Mouse (Mus musculus): ENCODE results near the gene T2. TPM values are rescaled to one million over a fixed set of nuclear protein-coding genes. Genes with fewer than 3 reads are reported as not detected.
"Not testable (repeated sequence)": the region's sequence is repeated elsewhere in the genome, so short reads cannot be mapped to it uniquely, and the experiment has no call there.

The T2 gene
- polyA plus RNA-seq (2015; fragmentation: Nextera tagmentation; extraction: Ambion mirVana): 1.2 and 1.9 TPM in 2 replicates

DNA sequence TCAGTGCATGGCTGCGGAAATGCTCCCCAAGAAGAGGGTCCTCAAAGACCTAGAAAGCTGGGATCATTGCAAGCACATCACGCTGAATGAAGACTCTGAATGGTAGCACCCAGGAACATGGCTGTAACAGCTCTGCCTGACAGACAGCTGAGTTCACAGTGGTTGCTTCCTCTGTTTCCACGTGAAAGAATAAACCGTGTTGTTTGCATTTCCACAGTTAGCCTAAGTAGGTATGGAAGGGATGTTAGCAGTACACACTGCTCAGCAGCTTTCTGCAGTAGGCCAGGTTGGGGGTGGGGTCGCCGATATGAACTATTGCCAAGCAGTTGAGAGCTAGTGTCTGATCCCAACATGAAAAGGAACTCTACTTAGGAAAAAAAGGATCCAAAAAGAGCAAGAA is at the start of gene T2:
Gene T2 (plus strand): TSS at position 301 of the 400 bp plus-strand sequence.
- Histone ChIP-seq H3K9ac (no peak within 1 kb of the TSS), H3K27ac (no peak within 1 kb of the TSS), H3K9me3 (replicated peaks) (no peaks in the 10 kb centered on the region), H3K36me3 (no peaks in the 10 kb centered on the region), H3K4me2 (no peak within 1 kb of the TSS), H3K4me3 (no peak within 1 kb of the TSS), H3K4me1 (replicated peaks) (no peaks in the 10 kb centered on the region), H3K27me3 (peaks cover 5% of the 10 kb centered on the region; the same call in 1 of the 2 replicates)
- ATAC-seq (replicated peaks; ENCODE audit: insufficient number of reproducible peaks, insufficient read depth, low FRiP score, low read depth): no peak
- WGBS: 78% methylated on average over 6 of the region's 6 CpGs

DNA sequence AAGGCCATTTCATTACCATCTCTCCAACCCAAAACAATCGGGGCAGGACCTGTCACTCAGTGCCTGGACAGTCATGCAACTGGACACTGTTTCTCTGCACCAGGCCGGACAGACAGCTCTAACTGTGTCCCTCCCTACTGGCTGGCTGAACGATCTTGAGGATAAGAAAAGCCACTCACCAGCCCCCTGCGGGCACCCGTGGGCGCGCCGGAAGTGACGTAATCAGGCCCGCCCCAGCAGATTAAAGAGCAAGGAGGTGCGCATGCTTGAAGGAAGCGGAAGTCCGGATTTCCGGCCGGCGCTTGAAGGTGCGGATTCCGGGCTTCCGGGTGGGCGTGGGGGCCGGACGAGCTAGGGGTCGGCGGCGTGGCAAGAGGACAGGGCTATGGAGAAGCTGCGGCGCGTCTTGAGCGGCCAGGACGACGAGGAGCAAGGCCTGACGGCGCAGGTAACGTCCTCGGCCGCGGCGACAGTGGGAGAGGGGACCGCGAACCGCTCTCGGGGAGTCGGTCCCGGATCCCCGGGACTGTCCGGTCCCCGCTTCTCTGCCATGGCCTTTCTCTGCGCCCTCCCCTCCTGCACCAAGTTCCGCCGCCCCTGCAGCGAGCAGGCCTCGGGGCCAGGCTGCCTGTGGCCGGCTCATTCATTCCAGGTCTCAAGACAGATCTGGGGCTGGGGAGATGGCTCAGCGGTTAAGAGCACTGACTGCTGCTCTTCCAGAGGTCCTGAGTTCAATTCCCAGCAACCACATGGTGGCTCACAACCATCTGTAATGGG is 44.8 kb upstream of the T2 start, which contains the start of gene Sft2d1:
Gene Sft2d1 (plus strand): TSS at position 265 of the 777 bp plus-strand sequence.
- no peaks in the 10 kb centered on the region for H3K9me3 ChIP-seq (replicated peaks)

DNA sequence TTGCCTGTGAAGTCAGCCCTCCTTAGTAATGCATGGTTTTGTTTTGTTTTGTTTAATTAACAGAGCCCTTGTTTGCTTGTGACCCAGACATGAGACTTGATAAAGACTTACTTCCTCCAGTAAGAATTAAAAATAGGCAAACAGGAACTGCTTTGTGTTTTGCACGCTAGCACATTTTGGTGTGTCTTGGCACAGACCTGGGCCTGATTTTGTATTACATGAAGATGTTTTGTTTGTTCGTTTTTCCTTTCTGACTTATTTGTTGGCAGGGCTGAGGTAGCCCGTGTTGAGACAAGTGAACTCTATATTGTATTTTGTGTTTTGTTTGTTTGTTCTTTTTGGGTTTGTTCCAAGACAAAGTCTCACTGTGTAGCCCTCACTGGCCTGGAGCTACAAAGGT is 44.0 kb upstream of the T2 start:
- H3K4me2 ChIP-seq: peak overlapping the region; percentile 70
- ATAC-seq (replicated peaks; ENCODE audit: insufficient number of reproducible peaks, insufficient read depth, low FRiP score, low read depth): no peak
- 35% methylated on average over 3 of the region's 3 CpGs for WGBS

More for the DNA sequence above, 44.8 kb upstream of the T2 start, which contains the start of gene Sft2d1:
- Histone ChIP-seq H3K27me3 (no peaks in the 10 kb centered on the region), H3K27ac (peak within 1 kb of the TSS; percentile 61), H3K9ac (peak within 1 kb of the TSS; percentile 76), H3K4me1 (replicated peaks) (peaks cover 17% of the 10 kb centered on the region), H3K4me2 (peak within 1 kb of the TSS; percentile 70), H3K4me3 (peak within 1 kb of the TSS; percentile 67), H3K36me3 (no peaks in the 10 kb centered on the region)
- peak; percentile 88 for ATAC-seq (replicated peaks; ENCODE audit: insufficient number of reproducible peaks, insufficient read depth, low FRiP score, low read depth)
- WGBS: under 1% methylated on average over 54 of the region's 54 CpGs

DNA sequence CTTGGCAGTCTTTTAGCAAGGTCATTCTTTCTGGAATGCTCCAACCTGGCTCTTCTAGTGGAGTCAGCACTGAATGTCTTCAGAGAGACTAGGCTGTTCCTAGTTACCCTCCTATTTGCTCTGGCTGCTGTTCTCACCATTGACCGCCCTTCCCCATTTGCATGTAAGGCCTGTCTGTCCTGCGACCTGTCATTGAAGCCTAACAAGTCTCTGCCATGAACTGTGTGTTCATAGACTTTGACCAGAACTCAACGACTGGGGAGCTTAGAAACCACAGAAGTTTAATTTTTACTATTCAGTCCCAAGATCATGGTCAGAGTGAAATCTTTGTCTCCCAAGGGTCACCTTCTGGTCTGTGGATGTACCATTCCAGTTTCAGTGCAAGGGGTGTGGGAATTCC is 41.8 kb upstream of the T2 start:
- H3K9me3 ChIP-seq (replicated peaks): no peaks in the 10 kb centered on the region
- no peaks in the 10 kb centered on the region for H3K27me3 ChIP-seq
- no peak overlapping the region for H3K9ac ChIP-seq
- H3K4me3 ChIP-seq: no peak overlapping the region
- 86% methylated on average over 3 of the region's 3 CpGs for WGBS
- ATAC-seq (replicated peaks; ENCODE audit: insufficient number of reproducible peaks, insufficient read depth, low FRiP score, low read depth): no peak
- H3K4me1 ChIP-seq (replicated peaks): peaks cover 17% of the 10 kb centered on the region
- H3K27ac ChIP-seq: no peak overlapping the region
- no peak overlapping the region for H3K4me2 ChIP-seq
- H3K36me3 ChIP-seq: no peaks in the 10 kb centered on the region

More for the DNA sequence above, 44.0 kb upstream of the T2 start:
- Histone ChIP-seq H3K4me1 (replicated peaks) (peaks cover 17% of the 10 kb centered on the region), H3K27ac (no peak overlapping the region), H3K27me3 (no peaks in the 10 kb centered on the region), H3K36me3 (no peaks in the 10 kb centered on the region), H3K4me3 (peak overlapping the region; percentile 67), H3K9me3 (replicated peaks) (no peaks in the 10 kb centered on the region), H3K9ac (peak overlapping the region; percentile 76)

GRCm38 (mm10) chr17:8316251-8316650 is 39.5 kb upstream of the T2 start:
- Histone ChIP-seq H3K4me3 (no peak overlapping the region), H3K4me1 (replicated peaks) (peaks cover 17% of the 10 kb centered on the region), H3K9me3 (replicated peaks) (no peaks in the 10 kb centered on the region), H3K9ac (no peak overlapping the region), H3K4me2 (no peak overlapping the region), H3K27ac (no peak overlapping the region), H3K36me3 (no peaks in the 10 kb centered on the region; the same call in 1 of the 2 replicates), H3K27me3 (no peaks in the 10 kb centered on the region)
- 86% methylated on average over 1 of the region's 1 CpGs for WGBS
- ATAC-seq (replicated peaks; ENCODE audit: insufficient number of reproducible peaks, insufficient read depth, low FRiP score, low read depth): no peak

DNA sequence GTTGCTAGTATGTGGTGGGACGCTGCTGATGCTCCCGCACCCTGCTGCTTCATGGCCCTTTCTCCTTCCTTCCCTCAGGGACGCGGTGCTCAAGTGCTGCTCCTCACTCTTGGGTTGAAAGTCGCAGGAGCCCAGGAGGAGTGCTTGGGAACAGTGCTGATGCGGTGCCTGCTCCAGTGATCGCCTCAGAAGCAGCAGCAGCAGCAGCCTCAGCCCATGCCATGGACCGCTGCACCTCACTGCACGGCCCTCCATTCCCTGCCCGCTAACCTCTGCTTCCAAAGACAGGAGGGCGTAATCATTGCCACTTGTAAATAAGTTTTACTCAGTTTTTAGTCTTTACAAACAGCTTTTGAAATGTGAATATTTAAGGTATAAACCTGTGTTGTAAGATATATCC is 28.9 kb upstream of the T2 start:
- not testable (repeated sequence) for H3K4me1 ChIP-seq (replicated peaks); H3K9ac ChIP-seq; H3K27me3 ChIP-seq; H3K4me3 ChIP-seq; H3K4me2 ChIP-seq; H3K36me3 ChIP-seq; H3K27ac ChIP-seq; H3K9me3 ChIP-seq (replicated peaks); ATAC-seq (replicated peaks; ENCODE audit: insufficient number of reproducible peaks, insufficient read depth, low FRiP score, low read depth)
- WGBS: 91% methylated on average over 10 of the region's 11 CpGs

DNA sequence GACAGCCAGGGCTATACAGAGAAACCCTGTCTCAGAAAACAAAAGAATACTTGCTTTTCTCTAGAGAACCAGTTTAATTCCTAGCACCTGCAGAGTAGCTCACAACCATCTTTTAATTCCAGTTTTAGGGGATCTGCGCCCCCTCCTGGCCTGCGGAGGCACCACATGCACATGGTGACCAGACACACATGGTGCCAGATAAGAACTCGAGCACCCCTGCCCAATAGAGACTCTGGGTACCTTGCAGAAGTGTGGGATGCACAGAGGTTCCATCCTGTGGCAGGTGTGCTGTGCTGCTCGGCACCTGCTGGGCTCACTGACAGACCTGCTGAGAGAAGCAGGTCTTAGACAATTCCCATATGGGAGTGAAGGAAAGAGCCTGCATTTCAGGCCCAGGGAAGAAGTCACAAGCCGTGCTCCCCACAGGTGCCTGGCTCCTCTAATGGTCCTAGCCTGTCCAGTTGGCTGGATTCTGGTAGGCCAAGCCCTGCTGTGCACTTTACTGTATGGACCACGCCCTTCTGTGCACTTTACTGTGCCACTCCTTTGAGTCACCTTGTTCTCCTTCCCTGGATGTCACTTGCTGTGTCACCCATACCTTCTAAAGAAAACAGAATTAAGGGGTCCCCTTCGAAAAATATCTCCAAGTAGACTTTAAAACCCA is 27.1 kb upstream of the T2 start:
- ATAC-seq (replicated peaks; ENCODE audit: insufficient number of reproducible peaks, insufficient read depth, low FRiP score, low read depth): no peak
- 0 out of 2 replicates have a peak, but pooled peaks cover 8% of the 10 kb centered on the region for H3K36me3 ChIP-seq
- no peaks in the 10 kb centered on the region for H3K9me3 ChIP-seq (replicated peaks)
- H3K4me2 ChIP-seq: no peak overlapping the region
- whole genome bisulfite sequencing: 67% methylated on average over 7 of the region's 7 CpGs
- no peaks in the 10 kb centered on the region for H3K4me1 ChIP-seq (replicated peaks)
- no peak overlapping the region for H3K9ac ChIP-seq
- H3K4me3 ChIP-seq: no peak overlapping the region
- no peak overlapping the region for H3K27ac ChIP-seq
- no peaks in the 10 kb centered on the region for H3K27me3 ChIP-seq

GRCm38 (mm10) chr17:8330602-8331001 is 25.2 kb upstream of the T2 start:
- no peak overlapping the region for H3K4me2 ChIP-seq
- H3K36me3 ChIP-seq: 0 out of 2 replicates have a peak, but pooled peaks cover 8% of the 10 kb centered on the region
- 62% methylated on average over 5 of the region's 5 CpGs for WGBS
- H3K9ac ChIP-seq: no peak overlapping the region
- no peak for ATAC-seq (replicated peaks; ENCODE audit: insufficient number of reproducible peaks, insufficient read depth, low FRiP score, low read depth)
- H3K4me1 ChIP-seq (replicated peaks): no peaks in the 10 kb centered on the region
- no peaks in the 10 kb centered on the region for H3K9me3 ChIP-seq (replicated peaks)
- H3K27ac ChIP-seq: no peak overlapping the region
- H3K4me3 ChIP-seq: no peak overlapping the region
- H3K27me3 ChIP-seq: no peaks in the 10 kb centered on the region

DNA sequence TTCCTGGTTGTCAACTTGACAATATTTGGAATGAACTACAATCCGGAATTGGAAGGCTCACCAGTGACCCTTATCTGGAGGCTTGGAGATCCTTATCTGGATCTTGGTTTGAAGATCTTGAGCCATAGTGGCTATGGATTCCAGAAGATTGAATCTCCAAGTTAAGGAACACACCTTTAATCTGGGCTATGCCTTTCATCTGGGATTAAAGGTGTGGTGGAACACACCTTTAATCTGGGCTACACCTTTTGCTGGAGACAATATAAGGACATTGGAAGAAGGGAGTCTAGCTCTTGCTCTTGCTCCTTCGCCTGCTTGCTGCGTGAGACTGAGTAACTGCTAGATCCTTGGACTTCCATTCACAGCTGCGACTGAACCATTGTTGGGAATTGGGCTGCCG is 18.6 kb upstream of the T2 start, which contains the start of gene Prr18:
Gene Prr18 (plus strand): TSS at position 301 of the 400 bp plus-strand sequence.
- 92% methylated on average over 1 of the region's 5 CpGs for WGBS

GRCm38 (mm10) chr17:8339666-8340374 is 16.0 kb upstream of the T2 start:
- peak overlapping the region; percentile 92 for H3K4me2 ChIP-seq
- H3K27ac ChIP-seq: no peak overlapping the region
- 25% methylated on average over 8 of the region's 8 CpGs for WGBS
- ATAC-seq (replicated peaks; ENCODE audit: insufficient number of reproducible peaks, insufficient read depth, low FRiP score, low read depth): no peak
- peaks cover 52% of the 10 kb centered on the region for H3K27me3 ChIP-seq
- no peaks in the 10 kb centered on the region for H3K36me3 ChIP-seq
- H3K9ac ChIP-seq: no peak overlapping the region
- H3K9me3 ChIP-seq (replicated peaks): no peaks in the 10 kb centered on the region
- peak overlapping the region; percentile 54 for H3K4me3 ChIP-seq
- H3K4me1 ChIP-seq (replicated peaks): peaks cover 22% of the 10 kb centered on the region

More for the DNA sequence above, 18.6 kb upstream of the T2 start, which contains the start of gene Prr18:
- not testable (repeated sequence) for H3K27ac ChIP-seq; H3K9me3 ChIP-seq (replicated peaks); H3K4me3 ChIP-seq; H3K4me2 ChIP-seq; H3K36me3 ChIP-seq; ATAC-seq (replicated peaks; ENCODE audit: insufficient number of reproducible peaks, insufficient read depth, low FRiP score, low read depth); H3K9ac ChIP-seq
- peaks cover 34% of the 10 kb centered on the region for H3K27me3 ChIP-seq
- peaks cover 22% of the 10 kb centered on the region for H3K4me1 ChIP-seq (replicated peaks)
